Mouse (Mus musculus): ENCODE measurements at regions not wholly inside any gene's neighbourhood (a gene's known extent, or its start where the extent isn't known, plus 50 kb on each side); places are given as distances from the start of the nearest gene placed in this dataset.
"Not testable (repeated sequence)": the region's sequence is repeated elsewhere in the genome, so short reads cannot be mapped to it uniquely, and the experiment has no call there.

GRCm38 (mm10) chr17:42956588-42956987 is 59.8 kb upstream of the Tnfrsf21 start:
- H3K4me2 ChIP-seq (ENCODE audit: low read depth, low read length) = no peak overlapping the region
- no peak overlapping the region for H3K4me3 ChIP-seq (ENCODE audit: low read depth, low read length)
- H3K27ac ChIP-seq (replicated peaks; ENCODE audit: low read depth, low read length) = no peak overlapping the region
- no peaks in the 10 kb centered on the region for H3K27me3 ChIP-seq (ENCODE audit: control insufficient read depth, insufficient read depth, low read length)
- no peaks in the 10 kb centered on the region for H3K36me3 ChIP-seq (replicated peaks; ENCODE audit: control insufficient read depth, insufficient read depth, low read depth, low read length)
- no peaks in the 10 kb centered on the region for H3K4me1 ChIP-seq (ENCODE audit: control insufficient read depth, insufficient read depth, low read length)
- DNase-seq (ENCODE audit: low spot score) = no peak
- WGBS = 67% methylated on average over 5 of the region's 5 CpGs
- H3K9ac ChIP-seq (replicated peaks; ENCODE audit: low read length) = no peak overlapping the region
- no peaks in the 10 kb centered on the region for H3K9me3 ChIP-seq (replicated peaks; ENCODE audit: control insufficient read depth, low read length)
- no peak for ATAC-seq (replicated peaks; ENCODE audit: insufficient number of reproducible peaks, low FRiP score, low TSS enrichment, low read depth)

GRCm38 (mm10) chr17:42954722-42955121 is 61.6 kb upstream of the Tnfrsf21 start:
- no peaks in the 10 kb centered on the region for H3K36me3 ChIP-seq (replicated peaks; ENCODE audit: control insufficient read depth, insufficient read depth, low read depth, low read length)
- no peak overlapping the region for H3K4me2 ChIP-seq (ENCODE audit: low read depth, low read length)
- H3K9me3 ChIP-seq (replicated peaks; ENCODE audit: control insufficient read depth, low read length) = no peaks in the 10 kb centered on the region
- H3K27me3 ChIP-seq (ENCODE audit: control insufficient read depth, insufficient read depth, low read length) = no peaks in the 10 kb centered on the region
- H3K27ac ChIP-seq (replicated peaks; ENCODE audit: low read depth, low read length) = no peak overlapping the region
- 69% methylated on average over 2 of the region's 2 CpGs for WGBS
- H3K4me1 ChIP-seq (ENCODE audit: control insufficient read depth, insufficient read depth, low read length) = no peaks in the 10 kb centered on the region
- no peak overlapping the region for H3K9ac ChIP-seq (replicated peaks; ENCODE audit: low read length)
- H3K4me3 ChIP-seq (ENCODE audit: low read depth, low read length) = no peak overlapping the region
- ATAC-seq (replicated peaks; ENCODE audit: insufficient number of reproducible peaks, low FRiP score, low TSS enrichment, low read depth) = no peak
- DNase-seq (ENCODE audit: low spot score) = no peak

GRCm38 (mm10) chr17:42944453-42944852 is 68.0 kb upstream of the Cd2ap start:
- Histone ChIP-seq H3K4me3 (ENCODE audit: low read depth, low read length) (no peak overlapping the region), H3K4me2 (ENCODE audit: low read depth, low read length) (no peak overlapping the region), H3K4me1 (ENCODE audit: control insufficient read depth, insufficient read depth, low read length) (no peaks in the 10 kb centered on the region), H3K36me3 (replicated peaks; ENCODE audit: control insufficient read depth, insufficient read depth, low read depth, low read length) (no peaks in the 10 kb centered on the region), H3K9ac (replicated peaks; ENCODE audit: low read length) (no peak overlapping the region), H3K9me3 (replicated peaks; ENCODE audit: control insufficient read depth, low read length) (no peaks in the 10 kb centered on the region), H3K27me3 (ENCODE audit: control insufficient read depth, insufficient read depth, low read length) (no peaks in the 10 kb centered on the region), H3K27ac (replicated peaks; ENCODE audit: low read depth, low read length) (no peak overlapping the region)
- no peak for ATAC-seq (replicated peaks; ENCODE audit: insufficient number of reproducible peaks, low FRiP score, low TSS enrichment, low read depth)
- no peak for DNase-seq (ENCODE audit: low spot score)
- 72% methylated on average over 2 of the region's 2 CpGs for WGBS

- 11% methylated on average over 9 of the region's 9 CpGs for WGBS
- no peaks in the 10 kb centered on the region for H3K9me3 ChIP-seq (replicated peaks; ENCODE audit: control insufficient read depth, low read length)
Observed at GRCm38 (mm10) chr17:42943272-42943696, 66.8 kb upstream of the Cd2ap start.

GRCm38 (mm10) chr17:42939476-42939875 is 63.0 kb upstream of the Cd2ap start:
- no peak for DNase-seq (ENCODE audit: low spot score)
- H3K9ac ChIP-seq (replicated peaks; ENCODE audit: low read length) = no peak overlapping the region
- H3K9me3 ChIP-seq (replicated peaks; ENCODE audit: control insufficient read depth, low read length) = no peaks in the 10 kb centered on the region
- H3K4me3 ChIP-seq (ENCODE audit: low read depth, low read length) = no peak overlapping the region
- 88% methylated on average over 7 of the region's 7 CpGs for WGBS
- H3K27me3 ChIP-seq (ENCODE audit: control insufficient read depth, insufficient read depth, low read length) = no peaks in the 10 kb centered on the region
- H3K4me1 ChIP-seq (ENCODE audit: control insufficient read depth, insufficient read depth, low read length) = no peaks in the 10 kb centered on the region
- ATAC-seq (replicated peaks; ENCODE audit: insufficient number of reproducible peaks, low FRiP score, low TSS enrichment, low read depth) = no peak
- no peaks in the 10 kb centered on the region for H3K36me3 ChIP-seq (replicated peaks; ENCODE audit: control insufficient read depth, insufficient read depth, low read depth, low read length)
- H3K4me2 ChIP-seq (ENCODE audit: low read depth, low read length) = no peak overlapping the region
- no peak overlapping the region for H3K27ac ChIP-seq (replicated peaks; ENCODE audit: low read depth, low read length)

More at GRCm38 (mm10) chr17:42943272-42943696, 66.8 kb upstream of the Cd2ap start:
- H3K4me3 ChIP-seq (ENCODE audit: low read depth, low read length) = no peak overlapping the region
- no peaks in the 10 kb centered on the region for H3K27me3 ChIP-seq (ENCODE audit: control insufficient read depth, insufficient read depth, low read length)
- no peak for ATAC-seq (replicated peaks; ENCODE audit: insufficient number of reproducible peaks, low FRiP score, low TSS enrichment, low read depth)
- H3K4me1 ChIP-seq (ENCODE audit: control insufficient read depth, insufficient read depth, low read length) = no peaks in the 10 kb centered on the region
- no peak overlapping the region for H3K4me2 ChIP-seq (ENCODE audit: low read depth, low read length)
- H3K9ac ChIP-seq (replicated peaks; ENCODE audit: low read length) = no peak overlapping the region
- H3K36me3 ChIP-seq (replicated peaks; ENCODE audit: control insufficient read depth, insufficient read depth, low read depth, low read length) = no peaks in the 10 kb centered on the region
- peak; percentile 88 for DNase-seq (ENCODE audit: low spot score)
- no peak overlapping the region for H3K27ac ChIP-seq (replicated peaks; ENCODE audit: low read depth, low read length)

GRCm38 (mm10) chr17:42938579-42938978 is 62.1 kb upstream of the Cd2ap start:
- Histone ChIP-seq H3K27me3 (ENCODE audit: control insufficient read depth, insufficient read depth, low read length) (no peaks in the 10 kb centered on the region), H3K4me1 (ENCODE audit: control insufficient read depth, insufficient read depth, low read length) (no peaks in the 10 kb centered on the region), H3K9me3 (replicated peaks; ENCODE audit: control insufficient read depth, low read length) (no peaks in the 10 kb centered on the region), H3K9ac (replicated peaks; ENCODE audit: low read length) (no peak overlapping the region), H3K4me2 (ENCODE audit: low read depth, low read length) (no peak overlapping the region), H3K36me3 (replicated peaks; ENCODE audit: control insufficient read depth, insufficient read depth, low read depth, low read length) (no peaks in the 10 kb centered on the region), H3K27ac (replicated peaks; ENCODE audit: low read depth, low read length) (no peak overlapping the region), H3K4me3 (ENCODE audit: low read depth, low read length) (no peak overlapping the region)
- DNase-seq (ENCODE audit: low spot score) = no peak
- 68% methylated on average over 1 of the region's 1 CpGs for whole genome bisulfite sequencing
- ATAC-seq (replicated peaks; ENCODE audit: insufficient number of reproducible peaks, low FRiP score, low TSS enrichment, low read depth) = no peak

- H3K4me2 ChIP-seq (ENCODE audit: low read depth, low read length); H3K9me3 ChIP-seq (replicated peaks; ENCODE audit: control insufficient read depth, low read length); H3K9ac ChIP-seq (replicated peaks; ENCODE audit: low read length); ATAC-seq (replicated peaks; ENCODE audit: insufficient number of reproducible peaks, low FRiP score, low TSS enrichment, low read depth); H3K27me3 ChIP-seq (ENCODE audit: control insufficient read depth, insufficient read depth, low read length); H3K4me3 ChIP-seq (ENCODE audit: low read depth, low read length); H3K4me1 ChIP-seq (ENCODE audit: control insufficient read depth, insufficient read depth, low read length); DNase-seq (ENCODE audit: low spot score); H3K36me3 ChIP-seq (replicated peaks; ENCODE audit: control insufficient read depth, insufficient read depth, low read depth, low read length); H3K27ac ChIP-seq (replicated peaks; ENCODE audit: low read depth, low read length): not testable (repeated sequence)
- 97% methylated on average over 3 of the region's 3 CpGs for WGBS
Observed at GRCm38 (mm10) chr17:42937480-42937879, 61.0 kb upstream of the Cd2ap start.

GRCm38 (mm10) chr17:42934068-42934467 is 57.6 kb upstream of the Cd2ap start:
- no peaks in the 10 kb centered on the region for H3K36me3 ChIP-seq (replicated peaks; ENCODE audit: control insufficient read depth, insufficient read depth, low read depth, low read length)
- H3K9me3 ChIP-seq (replicated peaks; ENCODE audit: control insufficient read depth, low read length) = no peaks in the 10 kb centered on the region
- no peaks in the 10 kb centered on the region for H3K4me1 ChIP-seq (ENCODE audit: control insufficient read depth, insufficient read depth, low read length)
- H3K4me2 ChIP-seq (ENCODE audit: low read depth, low read length) = no peak overlapping the region
- no peak overlapping the region for H3K4me3 ChIP-seq (ENCODE audit: low read depth, low read length)
- H3K27me3 ChIP-seq (ENCODE audit: control insufficient read depth, insufficient read depth, low read length) = no peaks in the 10 kb centered on the region
- no peak overlapping the region for H3K27ac ChIP-seq (replicated peaks; ENCODE audit: low read depth, low read length)
- 79% methylated on average over 3 of the region's 3 CpGs for WGBS
- no peak overlapping the region for H3K9ac ChIP-seq (replicated peaks; ENCODE audit: low read length)
- no peak for DNase-seq (ENCODE audit: low spot score)
- no peak for ATAC-seq (replicated peaks; ENCODE audit: insufficient number of reproducible peaks, low FRiP score, low TSS enrichment, low read depth)

Data from embryonic facial prominence, embryonic 11.5 days (tissue).